Mouse (Mus musculus) E14TG2a.4 (cell line): ENCODE measurements around the gene Rcsd1.

Experiments
- H3K27me3 ChIP-seq: 2 replicates; pipeline ENCODE4 v1.6.1; 2014; ENCODE audit warnings: low read length, control low read depth; ENCODE audit not compliant: insufficient read depth
- H3K36me3 ChIP-seq: 2 replicates; pipeline ENCODE4 v1.6.1; 2014; ENCODE audit warnings: low read length, control low read depth; ENCODE audit not compliant: insufficient read depth
- H3K4me1 ChIP-seq: replicated peaks from 2 replicates; pipeline ENCODE4 v1.6.1; 2014; ENCODE audit warnings: low read depth, low read length, control low read depth
- H3K4me3 ChIP-seq: replicated peaks from 2 replicates; pipeline ENCODE4 v1.5.1; 2014; ENCODE audit warnings: mild to moderate bottlenecking, low read length
- H3K9me3 ChIP-seq: 2 replicates; pipeline ENCODE4 v1.6.1; 2014; ENCODE audit warnings: low read length, control low read depth
- CTCF ChIP-seq: conservative IDR thresholded peaks from 2 replicates; pipeline ENCODE4 v1.5.1; 2014; ENCODE audit warnings: low read length
- NANOG ChIP-seq: IDR thresholded peaks from 2 replicates; pipeline ENCODE4 v1.6.1; 2014; ENCODE audit warnings: borderline replicate concordance, low read length, mixed read lengths
- POU5F1 ChIP-seq: IDR thresholded peaks from 2 replicates; pipeline ENCODE4 v1.6.1; 2014; ENCODE audit warnings: low read length, borderline replicate concordance

The Rcsd1 gene

DNA sequence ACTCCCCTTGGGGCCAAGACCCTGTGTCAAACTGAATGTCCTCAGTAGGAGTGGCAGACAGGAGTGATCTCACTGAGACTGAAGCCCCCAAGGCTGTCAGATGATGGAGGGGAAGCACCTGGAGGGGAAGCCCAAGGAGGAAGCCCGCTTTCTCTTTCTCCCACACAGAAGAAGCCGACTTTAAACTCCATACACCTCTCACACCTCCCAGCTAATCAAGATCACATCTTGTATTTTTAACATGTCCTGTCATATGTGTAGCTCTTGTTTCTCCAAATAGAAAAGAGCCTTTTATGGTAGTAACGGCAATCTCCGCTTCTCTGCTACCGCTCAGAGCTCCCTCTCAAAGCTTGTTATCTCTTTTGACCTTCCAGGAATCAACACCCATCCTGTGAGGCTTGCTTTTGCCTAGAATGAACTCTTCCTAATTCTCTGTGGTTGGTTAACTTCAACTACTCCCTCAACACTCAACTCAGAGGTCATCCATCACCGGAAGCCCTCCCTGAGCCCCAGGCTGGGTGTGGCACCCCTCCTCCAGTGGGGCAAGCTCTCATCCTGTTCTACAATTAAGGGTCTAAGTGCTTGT lies 8.5 kb downstream of the Rcsd1 start:
- H3K36me3 ChIP-seq = no peaks in the 10 kb centered on the region
- H3K27me3 ChIP-seq = peaks cover 73% of the 10 kb centered on the region
- H3K4me3 ChIP-seq = no peak overlapping the region
- TF ChIP-seq CTCF (no peak), POU5F1 (no peak), NANOG (no peak)
- no peaks in the 10 kb centered on the region for H3K9me3 ChIP-seq
- peaks cover 33% of the 10 kb centered on the region for H3K4me1 ChIP-seq

DNA sequence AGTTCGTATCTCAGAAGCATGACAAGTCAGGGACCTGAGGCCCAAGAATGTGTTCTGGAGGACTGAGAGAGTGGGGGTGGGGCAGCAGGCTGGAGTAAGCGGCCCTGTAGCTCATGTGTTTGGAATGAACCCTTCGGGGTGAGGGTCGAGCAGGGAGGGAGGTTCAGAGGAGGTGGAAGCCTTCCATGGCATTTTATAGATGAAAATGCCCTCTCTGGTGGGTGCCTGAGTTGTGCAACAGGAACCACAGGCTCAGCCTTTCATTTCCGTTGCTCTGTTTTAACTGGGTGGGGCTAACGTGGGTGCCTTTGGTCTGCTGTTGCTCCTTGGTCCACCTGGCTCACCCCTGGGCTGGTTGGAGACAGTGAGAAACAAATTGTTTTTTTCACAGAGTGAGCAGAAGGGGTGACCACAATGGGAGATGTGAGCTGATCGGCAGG lies 9.2 kb downstream of the Rcsd1 start:
- TF ChIP-seq NANOG = no peak
- peaks cover 68% of the 10 kb centered on the region for H3K27me3 ChIP-seq
- no peaks in the 10 kb centered on the region for H3K9me3 ChIP-seq
- H3K4me1 ChIP-seq = peaks cover 30% of the 10 kb centered on the region
- H3K4me3 ChIP-seq = no peak overlapping the region
- no peaks in the 10 kb centered on the region for H3K36me3 ChIP-seq

DNA sequence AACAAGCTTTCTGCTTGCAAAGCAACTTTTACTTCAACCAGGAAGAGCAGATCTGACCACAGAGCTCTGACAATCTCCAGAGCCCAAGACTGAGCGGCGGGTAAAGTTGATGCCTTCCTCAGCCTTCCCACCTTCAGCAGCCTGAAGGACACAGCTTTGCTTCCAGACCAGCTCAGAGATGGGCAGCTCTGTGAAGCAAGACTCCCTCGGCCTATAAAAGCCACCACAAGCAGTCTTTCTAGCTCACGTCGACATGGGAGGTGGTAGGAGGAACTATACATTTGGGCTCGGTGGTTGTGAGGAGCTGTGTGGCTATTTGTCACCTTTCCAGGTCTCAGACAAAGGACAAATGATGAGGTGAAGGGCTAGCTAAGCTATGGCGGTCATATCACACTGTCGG lies 11.9 kb downstream of the Rcsd1 start:
- H3K9me3 ChIP-seq = no peaks in the 10 kb centered on the region
- no peaks in the 10 kb centered on the region for H3K36me3 ChIP-seq
- TF ChIP-seq POU5F1 (no peak), NANOG (no peak), CTCF (no peak)
- H3K4me3 ChIP-seq = no peak overlapping the region
- H3K4me1 ChIP-seq = peaks cover 28% of the 10 kb centered on the region
- H3K27me3 ChIP-seq = peaks cover 44% of the 10 kb centered on the region

GRCm38 (mm10) chr1:165696870-165697269 lies 12.7 kb downstream of the Rcsd1 start:
- TF ChIP-seq NANOG (no peak), CTCF (no peak), POU5F1 (no peak)
- Histone ChIP-seq H3K4me3 (no peak overlapping the region), H3K27me3 (peaks cover 36% of the 10 kb centered on the region), H3K9me3 (no peaks in the 10 kb centered on the region), H3K36me3 (no peaks in the 10 kb centered on the region), H3K4me1 (peaks cover 22% of the 10 kb centered on the region)

DNA sequence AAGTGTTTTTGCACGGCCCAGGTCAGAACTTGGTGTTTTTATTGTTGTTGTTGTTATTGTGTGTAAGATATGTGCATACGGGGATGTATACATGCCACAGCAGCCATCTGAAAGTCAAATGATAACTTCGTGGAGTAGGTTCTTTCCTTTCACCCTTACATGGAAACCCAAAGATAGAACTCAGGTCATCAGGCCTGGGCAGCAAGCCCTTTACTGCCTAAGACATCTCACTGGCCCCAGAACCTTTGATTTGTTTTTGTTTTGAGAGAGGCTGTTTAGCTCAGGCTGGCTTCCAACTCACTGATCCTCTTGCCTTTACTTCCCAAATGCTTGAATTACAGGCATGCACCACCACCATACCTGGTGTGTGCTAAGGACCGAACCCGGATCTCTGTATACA lies 13.5 kb downstream of the Rcsd1 start:
- Histone ChIP-seq H3K27me3 (peaks cover 29% of the 10 kb centered on the region), H3K9me3 (no peaks in the 10 kb centered on the region), H3K36me3 (no peaks in the 10 kb centered on the region), H3K4me3 (no peak overlapping the region), H3K4me1 (peaks cover 14% of the 10 kb centered on the region)
- TF ChIP-seq NANOG = no peak
- no peak for TF ChIP-seq CTCF
- TF ChIP-seq POU5F1 = no peak

DNA sequence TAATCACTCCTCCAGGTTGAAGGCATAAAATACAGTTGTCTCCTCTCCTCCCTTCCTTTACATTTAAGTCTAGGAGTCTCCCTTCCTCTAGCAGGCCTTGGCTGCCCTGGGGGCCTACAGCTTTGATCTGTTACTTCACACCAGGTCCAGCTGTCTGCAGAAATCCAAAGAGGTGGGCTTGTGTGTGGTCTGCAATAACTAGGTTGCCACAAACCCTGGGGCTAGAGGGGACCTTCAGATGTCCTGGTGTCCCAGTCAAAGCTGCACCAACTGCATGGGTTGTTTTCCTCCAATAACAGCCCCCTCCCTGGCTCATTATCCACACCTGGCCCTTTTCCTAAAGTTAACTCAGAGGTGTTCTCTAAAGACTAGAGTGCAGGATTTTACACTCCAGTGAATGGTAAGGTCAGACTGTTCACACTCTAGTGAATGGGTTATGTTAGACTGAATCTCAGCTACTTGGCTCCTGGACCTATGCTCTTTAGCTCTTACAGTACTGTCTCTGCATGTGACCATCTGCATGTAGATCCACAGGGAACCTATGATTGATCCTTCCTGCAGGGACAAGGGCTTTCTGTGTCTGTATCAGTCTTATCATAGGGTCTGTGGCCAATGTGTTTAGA lies 14.1 kb downstream of the Rcsd1 start:
- no peak for TF ChIP-seq CTCF
- TF ChIP-seq NANOG = no peak
- TF ChIP-seq POU5F1 = no peak
- Histone ChIP-seq H3K9me3 (no peaks in the 10 kb centered on the region), H3K36me3 (no peaks in the 10 kb centered on the region), H3K4me3 (no peak overlapping the region), H3K27me3 (peaks cover 24% of the 10 kb centered on the region), H3K4me1 (peaks cover 9% of the 10 kb centered on the region; the same call in 1 of the 2 replicates)

- no peaks in the 10 kb centered on the region for H3K9me3 ChIP-seq
- no peak overlapping the region for H3K4me3 ChIP-seq
- peaks cover 3% of the 10 kb centered on the region; the same call in 1 of the 2 replicates for H3K4me1 ChIP-seq
- peaks cover 15% of the 10 kb centered on the region for H3K27me3 ChIP-seq
- H3K36me3 ChIP-seq = no peaks in the 10 kb centered on the region
- TF ChIP-seq POU5F1 (no peak), CTCF (no peak), NANOG (no peak)
These were observed 15.7 kb downstream of the Rcsd1 start for GRCm38 (mm10) chr1:165693856-165694255.

GRCm38 (mm10) chr1:165691516-165691915 lies 18.0 kb downstream of the Rcsd1 start:
- H3K36me3 ChIP-seq = no peaks in the 10 kb centered on the region
- no peak for TF ChIP-seq CTCF
- no peak for TF ChIP-seq POU5F1
- TF ChIP-seq NANOG = no peak
- H3K9me3 ChIP-seq = no peaks in the 10 kb centered on the region
- peaks cover 4% of the 10 kb centered on the region; the same call in 1 of the 2 replicates for H3K4me1 ChIP-seq
- peaks cover 7% of the 10 kb centered on the region; the same call in 1 of the 2 replicates for H3K27me3 ChIP-seq
- H3K4me3 ChIP-seq = no peak overlapping the region

GRCm38 (mm10) chr1:165689845-165690244 lies 19.7 kb downstream of the Rcsd1 start:
- no peak overlapping the region for H3K4me3 ChIP-seq
- H3K4me1 ChIP-seq = peaks cover 6% of the 10 kb centered on the region; the same call in 1 of the 2 replicates
- no peaks in the 10 kb centered on the region for H3K9me3 ChIP-seq
- TF ChIP-seq NANOG (no peak), POU5F1 (no peak), CTCF (no peak)
- peaks cover 6% of the 10 kb centered on the region; the same call in 1 of the 2 replicates for H3K27me3 ChIP-seq
- no peaks in the 10 kb centered on the region for H3K36me3 ChIP-seq
